Mouse (Mus musculus): ENCODE measurements around the gene Tead3.
A peak's percentile ranks its signal among the peaks of the same experiment; 100 is the strongest.
"Not testable (repeated sequence)": the region's sequence is repeated elsewhere in the genome, so short reads cannot be mapped to it uniquely, and the experiment has no call there.

Tead3 gene

GRCm38 (mm10) chr17:28358576-28359261, 8.1 kb upstream of the Tead3 start:
- DNase-seq (ENCODE audit: low spot score): not testable (repeated sequence)

GRCm38 (mm10) chr17:28355871-28356270, 5.3 kb upstream of the Tead3 start:
- no peak for DNase-seq (ENCODE audit: low spot score)

GRCm38 (mm10) chr17:28352018-28352417, 1.4 kb upstream of the Tead3 start:
- no peak for DNase-seq (ENCODE audit: low spot score)

- no peak for DNase-seq (ENCODE audit: low spot score)
Measured at GRCm38 (mm10) chr17:28351353-28351890, 805 bp upstream of the Tead3 start.

GRCm38 (mm10) chr17:28349901-28350465, 634 bp downstream of the Tead3 start:
- DNase-seq (ENCODE audit: low spot score): no peak

- DNase-seq (ENCODE audit: low spot score): no peak
Measured at GRCm38 (mm10) chr17:28349264-28349880, 1.2 kb downstream of the Tead3 start.

- no peak for DNase-seq (ENCODE audit: low spot score)
Measured at GRCm38 (mm10) chr17:28348211-28348610, 2.4 kb downstream of the Tead3 start.

GRCm38 (mm10) chr17:28347327-28347726, 3.3 kb downstream of the Tead3 start:
- DNase-seq (ENCODE audit: low spot score): no peak

GRCm38 (mm10) chr17:28345882-28346281, 4.7 kb downstream of the Tead3 start:
- DNase-seq (ENCODE audit: low spot score): no peak

GRCm38 (mm10) chr17:28345271-28345721, 5.3 kb downstream of the Tead3 start:
- no peak for DNase-seq (ENCODE audit: low spot score)

- no peak for DNase-seq (ENCODE audit: low spot score)
Measured at GRCm38 (mm10) chr17:28344670-28345069, 5.9 kb downstream of the Tead3 start.

- DNase-seq (ENCODE audit: low spot score): no peak
Measured at GRCm38 (mm10) chr17:28344050-28344607, 6.5 kb downstream of the Tead3 start.

- DNase-seq (ENCODE audit: low spot score): peak; percentile 58
Measured at GRCm38 (mm10) chr17:28341091-28341490, 9.5 kb downstream of the Tead3 start.

- DNase-seq (ENCODE audit: low spot score): no peak
Measured at GRCm38 (mm10) chr17:28340578-28340977, 10.0 kb downstream of the Tead3 start.

- no peak for DNase-seq (ENCODE audit: low spot score)
Measured at GRCm38 (mm10) chr17:28337547-28337946, 13.1 kb downstream of the Tead3 start.

GRCm38 (mm10) chr17:28335267-28335666, 15.3 kb downstream of the Tead3 start:
- DNase-seq (ENCODE audit: low spot score): no peak

GRCm38 (mm10) chr17:28332915-28333546, 17.6 kb downstream of the Tead3 start:
- DNase-seq (ENCODE audit: low spot score): no peak

GRCm38 (mm10) chr17:28332113-28332914, 18.3 kb downstream of the Tead3 start:
- no peak for DNase-seq (ENCODE audit: low spot score)

- DNase-seq (ENCODE audit: low spot score): no peak
Measured at GRCm38 (mm10) chr17:28331241-28332112, 19.1 kb downstream of the Tead3 start.

- not testable (repeated sequence) for DNase-seq (ENCODE audit: low spot score)
Measured at GRCm38 (mm10) chr17:28330590-28330989, 20.0 kb downstream of the Tead3 start.

GRCm38 (mm10) chr17:28330232-28330546, 20.4 kb downstream of the Tead3 start:
- no peak for DNase-seq (ENCODE audit: low spot score)

Data from layer of hippocampus, adult 11-12 months (tissue).